Mouse (Mus musculus): ENCODE data around the gene Scfd1. TPM values are rescaled to one million over a fixed set of nuclear protein-coding genes. Genes with fewer than 3 reads are reported as not detected.

Gene Scfd1
- polyA plus RNA-seq, 1 experiment from 2014 or later = 42.4 TPM

Other genes starting within 250 kb of the Scfd1 start
- gene G2e3, start 29.4 kb upstream of the Scfd1 start, polyA plus RNA-seq (2015; fragmentation: Nextera tagmentation; extraction: Ambion mirVana) = 16.8 and 21.2 TPM in 2 replicates
- gene Coch, start 215.8 kb downstream of the Scfd1 start, polyA plus RNA-seq (2015; fragmentation: Nextera tagmentation; extraction: Ambion mirVana) = 0.13 and 0.15 TPM in 2 replicates

Measured in liver, embryonic 13.5 days (tissue).